Mouse (Mus musculus): Measurements from ENCODE around the gene Zbtb9.
"Not testable (repeated sequence)": the region's sequence is repeated elsewhere in the genome, so short reads cannot be mapped to it uniquely, and the experiment has no call there.

The Zbtb9 gene

DNA sequence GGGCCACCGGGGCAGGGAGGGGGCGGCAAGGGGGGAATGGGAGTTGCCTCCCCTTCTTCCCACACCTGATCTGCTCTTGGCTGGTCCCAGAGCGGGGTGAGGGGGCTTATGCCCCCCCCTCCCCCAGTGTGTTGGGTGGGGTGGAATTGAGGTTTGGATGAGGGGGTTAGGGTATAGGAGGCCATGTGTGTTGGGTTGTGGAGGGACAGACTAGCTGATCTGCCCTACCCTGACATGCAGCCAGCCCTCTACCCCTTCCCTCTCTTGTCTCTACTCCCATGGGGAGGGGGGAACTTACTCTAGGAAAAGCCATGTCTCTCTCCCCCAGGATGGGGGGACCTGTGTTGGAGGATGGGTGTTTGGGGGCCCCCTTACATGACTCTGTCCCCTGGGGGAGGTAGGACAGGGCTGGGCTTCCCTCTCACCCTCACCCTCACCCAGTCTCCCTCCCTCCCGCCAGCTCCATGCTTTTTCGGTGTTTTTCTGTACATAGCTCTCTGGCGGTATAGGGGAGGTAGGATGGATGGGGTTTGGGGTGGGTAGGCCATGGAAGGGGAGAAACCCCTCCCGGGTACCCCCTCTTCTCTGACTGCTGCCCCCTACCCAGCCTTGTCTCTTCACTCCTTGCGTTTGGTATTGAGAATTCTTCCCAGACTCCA, 1.6 kb upstream of the Zbtb9 start:
- DNase-seq (ENCODE audit: low spot score in 2 of 2), result no peak

DNA sequence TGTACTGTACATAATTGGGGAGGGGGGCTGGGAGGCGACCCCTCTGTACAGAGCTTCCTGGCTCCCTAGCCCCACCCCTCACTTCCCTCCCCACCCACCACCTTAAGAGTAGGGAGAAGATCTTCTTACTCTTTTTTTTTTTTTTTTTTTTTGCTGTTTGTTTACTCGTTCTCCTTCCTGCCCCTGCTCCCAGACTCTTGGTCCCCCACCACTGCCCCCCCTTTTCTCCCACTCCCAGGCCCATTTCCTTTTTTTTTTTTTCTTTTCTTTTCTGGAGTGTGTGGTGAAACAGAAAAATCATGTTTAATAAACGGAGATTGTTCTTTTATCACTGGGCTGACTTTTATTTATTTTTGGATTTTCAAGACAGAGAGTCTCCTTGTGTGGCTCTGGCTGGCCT, 860 bp upstream of the Zbtb9 start:
- DNase-seq (ENCODE audit: low spot score in 2 of 2), result no peak

DNA sequence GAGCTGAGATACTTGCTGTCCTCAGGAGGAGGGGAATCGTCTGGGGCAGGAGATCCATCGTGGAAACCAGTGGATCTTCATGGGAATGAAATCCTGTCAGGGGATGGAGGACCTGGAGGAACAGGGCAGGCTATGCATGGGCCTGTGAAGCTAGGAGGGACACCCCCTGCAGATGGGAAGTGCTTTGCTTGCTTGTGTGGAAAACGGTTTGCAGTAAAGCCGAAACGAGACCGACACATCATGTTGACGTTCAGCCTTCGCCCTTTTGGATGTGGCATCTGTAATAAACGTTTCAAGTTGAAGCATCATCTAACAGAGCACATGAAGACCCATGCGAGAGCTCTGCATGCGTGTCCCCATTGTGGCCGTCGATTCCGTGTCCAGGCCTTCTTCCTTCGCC, 1.6 kb downstream of the Zbtb9 start:
- no peak for DNase-seq (ENCODE audit: low spot score in 2 of 2)

DNA sequence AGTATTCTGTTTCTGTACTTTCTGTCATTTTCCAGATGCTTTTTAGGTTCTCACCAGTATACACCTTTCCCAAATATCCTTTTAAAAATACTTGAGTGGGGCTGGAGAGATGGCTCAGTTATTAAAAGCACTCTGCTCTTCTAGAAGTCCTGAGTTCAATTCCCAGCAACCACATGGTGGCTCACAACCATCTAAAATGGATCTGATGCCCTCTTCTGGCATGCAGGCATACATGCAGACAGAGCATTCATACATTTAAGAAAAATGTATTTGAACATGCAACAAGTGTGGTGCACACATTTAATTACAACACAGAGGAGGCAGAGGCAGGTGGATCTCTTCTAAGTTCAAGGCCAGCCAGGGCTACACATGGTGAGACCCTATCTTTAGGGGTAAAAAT, 2.4 kb downstream of the Zbtb9 start:
- DNase-seq (ENCODE audit: low spot score in 2 of 2), result no peak

DNA sequence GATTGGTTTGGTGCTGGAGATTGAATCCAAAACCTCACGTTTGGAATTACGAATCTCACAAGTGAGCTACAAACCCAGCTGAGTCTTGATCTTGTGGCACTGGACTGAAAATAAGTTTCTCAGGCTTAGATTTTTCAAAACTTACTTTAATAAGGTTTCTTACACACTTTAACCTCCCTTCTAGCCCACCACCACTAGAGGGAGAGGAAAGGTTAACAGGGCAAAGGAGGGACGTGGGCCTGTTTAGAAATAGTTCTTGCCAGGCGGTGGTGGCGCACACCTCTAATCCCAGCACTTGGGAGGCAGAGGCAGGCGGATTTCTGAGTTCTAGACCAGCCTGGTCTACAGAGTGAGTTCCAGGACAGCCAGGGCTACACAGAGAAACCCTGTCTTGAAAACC, 4.4 kb downstream of the Zbtb9 start:
- DNase-seq (ENCODE audit: low spot score in 2 of 2), result not testable (repeated sequence)

DNA sequence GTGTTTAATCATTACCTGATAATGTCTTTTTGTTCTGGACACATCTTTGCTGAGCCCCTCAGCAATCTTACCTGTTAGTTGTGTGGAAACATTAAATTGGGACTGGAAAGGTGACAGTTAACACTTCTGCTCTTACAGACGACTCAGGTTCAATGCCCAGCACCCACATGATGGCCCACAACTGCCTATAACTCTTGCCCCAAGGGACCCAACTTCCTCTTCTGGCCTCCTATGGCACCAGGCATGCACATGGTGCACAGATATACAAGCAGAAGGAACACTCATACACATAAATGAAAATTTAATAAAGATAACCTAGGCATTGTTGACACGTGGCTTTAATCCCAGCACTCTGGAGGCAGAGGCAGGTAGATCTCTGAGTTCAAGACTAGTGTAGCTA, 6.5 kb downstream of the Zbtb9 start:
- peak in 1 of 2 experiments; percentile 45 for DNase-seq (ENCODE audit: low spot score in 2 of 2)

DNA sequence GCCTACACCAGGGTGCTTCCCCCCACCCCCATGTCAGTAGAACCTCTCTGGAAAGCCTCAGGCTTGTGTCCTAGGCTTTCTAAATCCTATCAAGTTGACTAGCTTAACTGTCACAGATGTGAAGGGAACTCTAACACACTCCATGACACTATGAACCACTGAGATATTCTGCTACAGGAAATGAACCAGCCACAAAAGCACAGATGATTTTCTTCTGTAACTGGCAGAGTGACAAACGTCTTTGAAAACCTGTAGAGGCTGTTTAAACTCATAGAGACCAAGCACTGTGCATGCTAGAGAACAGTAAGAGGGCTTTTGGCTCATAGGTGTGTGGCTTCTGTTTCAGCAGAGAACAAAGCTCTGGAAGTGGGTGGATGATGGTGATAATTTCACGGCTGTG, 8.1 kb downstream of the Zbtb9 start:
- DNase-seq (ENCODE audit: low spot score in 2 of 2), result no peak

DNA sequence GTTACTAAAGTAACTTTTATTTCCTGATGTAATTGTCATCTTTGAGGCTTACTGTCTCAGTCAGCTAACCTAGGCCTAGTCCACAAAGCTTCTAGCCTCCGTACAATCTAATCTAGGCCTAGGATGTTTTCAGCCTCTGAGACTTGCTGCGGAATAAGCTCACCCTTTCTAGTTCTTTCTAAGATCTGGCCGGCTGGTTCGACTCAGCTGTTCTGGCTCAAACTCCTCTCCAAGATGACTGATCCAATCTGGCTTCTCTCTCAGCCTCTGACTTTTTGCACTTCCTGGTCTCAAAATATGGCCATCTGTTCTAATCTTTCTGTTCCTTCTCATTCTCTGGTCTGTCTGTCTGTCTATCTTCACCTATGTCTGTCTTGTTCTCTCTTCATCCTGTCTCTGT, 10.4 kb downstream of the Zbtb9 start:
- DNase-seq (ENCODE audit: low spot score in 2 of 2), result no peak

DNA sequence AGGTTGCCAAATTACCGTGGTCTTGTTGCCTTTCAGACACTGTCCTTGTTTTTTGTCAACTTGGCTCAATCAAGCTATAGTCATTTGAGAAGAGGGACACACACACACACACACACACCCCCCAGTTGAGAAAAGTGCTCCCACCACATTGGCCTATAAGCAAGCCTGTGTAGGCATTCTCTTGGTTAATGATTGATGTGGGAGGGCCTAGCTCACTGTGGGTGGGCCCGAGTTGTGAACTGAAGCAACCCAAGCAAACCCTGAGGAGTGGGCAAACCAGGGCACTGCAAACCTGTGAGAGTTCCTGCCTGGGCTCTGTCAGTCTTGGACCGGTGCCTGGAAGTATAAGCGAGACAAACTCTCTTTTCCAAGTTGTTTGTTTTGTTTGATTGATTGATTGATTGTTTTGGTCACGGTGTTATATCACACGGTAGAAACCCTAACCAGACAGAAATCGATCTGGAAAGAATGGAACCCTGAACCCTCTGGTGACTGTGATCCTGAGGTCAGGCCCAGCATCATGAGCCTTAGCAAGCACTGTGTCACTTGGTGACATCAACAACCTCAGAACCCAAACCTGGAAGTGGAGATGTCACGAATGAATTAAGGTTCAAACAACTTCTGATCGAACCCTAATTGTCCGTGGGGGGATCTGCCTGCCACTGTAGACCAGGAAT, 12.7 kb downstream of the Zbtb9 start:
- DNase-seq (ENCODE audit: low spot score in 2 of 2), result no peak

DNA sequence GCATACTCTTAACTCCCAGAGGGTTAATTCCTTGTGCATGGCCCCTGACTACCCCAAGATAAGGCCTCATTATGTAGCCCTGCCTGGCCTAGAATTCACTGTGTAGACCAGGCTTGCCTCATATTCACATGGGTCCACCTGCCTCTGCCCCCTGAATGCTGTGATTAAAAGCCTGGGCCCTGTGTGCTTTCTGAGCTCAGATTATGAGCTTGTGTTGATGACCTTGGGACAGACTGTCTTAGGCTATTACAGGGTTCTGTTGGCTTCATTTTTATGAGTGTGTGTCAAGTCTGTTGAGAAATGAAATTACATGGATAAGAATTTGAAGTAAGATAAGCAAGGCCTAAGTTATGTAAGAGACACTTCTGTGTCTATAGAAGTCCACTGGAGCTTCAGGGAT, 17.6 kb downstream of the Zbtb9 start:
- no peak for DNase-seq (ENCODE audit: low spot score in 2 of 2)

DNA sequence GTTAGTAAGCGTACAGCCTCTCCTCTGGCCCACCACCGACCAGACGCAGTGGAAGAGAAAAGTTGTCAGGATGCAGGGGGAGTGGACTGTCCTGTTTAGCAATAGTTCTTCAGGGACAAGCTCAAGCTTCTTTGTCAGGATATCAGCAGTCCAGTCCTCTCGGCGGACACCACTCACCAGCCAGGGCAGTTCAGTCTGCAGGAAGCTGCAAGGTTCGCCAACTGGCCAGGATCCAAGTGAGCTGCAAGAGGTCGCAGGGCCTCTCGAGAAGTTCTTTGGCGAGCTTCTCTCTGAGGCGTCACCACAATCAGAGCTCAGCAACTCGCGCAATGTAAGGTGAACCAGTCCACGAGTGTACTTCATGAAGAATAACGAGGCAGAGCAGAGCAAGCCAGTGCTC, 21.4 kb downstream of the Zbtb9 start:
- no peak for DNase-seq (ENCODE audit: low spot score in 2 of 2)

DNA sequence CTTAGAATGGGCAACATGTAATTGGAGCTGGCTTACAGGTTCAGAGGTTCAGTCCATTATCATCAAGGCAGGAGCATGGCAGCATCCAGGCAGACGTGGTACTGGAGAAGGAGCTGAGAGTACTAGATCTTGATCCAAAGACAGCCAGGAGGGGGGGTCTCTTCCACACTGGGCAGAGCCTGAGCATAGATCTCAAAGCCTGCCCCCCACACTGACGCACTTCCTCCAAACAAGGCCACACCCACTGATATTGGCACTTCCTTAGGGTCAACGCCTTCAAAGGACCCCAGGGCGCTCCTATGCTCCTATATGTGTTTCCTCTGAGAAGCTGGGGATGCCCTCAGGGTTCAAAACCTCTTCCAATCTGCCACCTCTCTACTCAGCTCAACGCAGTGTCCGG, 22.0 kb downstream of the Zbtb9 start:
- no peak for DNase-seq (ENCODE audit: low spot score in 2 of 2)

DNA sequence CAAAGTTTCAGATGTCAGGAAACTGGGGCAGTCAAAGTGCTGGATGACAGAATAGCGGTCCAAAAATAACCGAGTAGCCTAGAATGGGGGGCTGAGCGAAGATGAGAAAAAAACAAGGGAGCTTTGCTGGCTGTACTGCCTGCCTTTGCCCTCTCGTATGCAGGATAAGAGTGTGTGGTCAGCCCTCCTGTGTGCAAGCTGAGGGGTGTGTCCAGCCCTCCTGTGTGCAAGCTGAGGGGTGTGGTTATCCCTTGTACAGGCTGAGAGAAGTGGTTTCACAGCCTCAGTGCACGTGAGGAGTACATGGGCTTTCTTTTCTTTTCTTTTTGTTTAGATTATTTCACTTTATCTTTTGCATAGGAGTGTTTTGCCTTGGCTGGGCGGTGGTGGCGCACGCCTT, 22.6 kb downstream of the Zbtb9 start:
- DNase-seq (ENCODE audit: low spot score in 2 of 2), result no peak

DNA sequence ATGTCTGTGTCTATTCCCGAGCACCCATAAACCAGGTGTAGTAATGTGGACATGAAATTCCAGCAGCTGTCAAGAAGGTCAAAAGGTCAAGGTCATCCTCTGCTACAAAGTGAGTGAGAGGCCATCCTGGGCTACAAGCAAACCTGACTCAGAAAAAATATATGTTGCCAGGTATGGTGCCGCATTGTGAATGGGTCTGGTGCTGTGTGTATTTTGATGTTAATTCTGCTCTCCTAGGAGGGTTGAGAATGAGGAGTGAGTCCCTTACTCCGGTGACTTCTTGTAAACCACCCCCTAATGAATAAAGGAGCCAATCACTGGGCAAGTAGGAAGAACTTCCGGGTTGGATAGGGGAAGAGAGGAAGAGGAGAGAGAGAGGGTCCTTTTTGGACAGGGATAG, 24.7 kb downstream of the Zbtb9 start:
- DNase-seq (ENCODE audit: low spot score in 2 of 2), result no peak

DNA sequence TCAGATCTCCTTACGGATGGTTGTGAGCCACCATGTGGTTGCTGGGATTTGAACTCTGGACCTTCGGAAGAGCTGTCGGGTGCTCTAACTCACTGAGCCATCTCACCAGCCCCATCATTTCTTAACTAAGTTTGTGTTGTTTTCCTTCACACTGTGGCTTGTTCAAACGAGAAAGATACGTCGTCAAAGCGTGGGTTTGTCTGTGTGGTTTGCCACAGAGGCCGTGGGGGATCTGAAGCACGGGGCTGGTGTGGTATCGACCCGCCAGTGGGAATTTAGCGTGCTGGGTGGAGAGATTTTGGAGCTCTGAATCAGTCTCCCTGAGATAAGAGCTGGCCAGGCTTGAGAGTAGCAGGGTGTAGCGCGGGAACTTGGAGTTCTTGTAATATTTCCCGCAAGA, 25.3 kb downstream of the Zbtb9 start:
- DNase-seq (ENCODE audit: low spot score in 2 of 2), result no peak

DNA sequence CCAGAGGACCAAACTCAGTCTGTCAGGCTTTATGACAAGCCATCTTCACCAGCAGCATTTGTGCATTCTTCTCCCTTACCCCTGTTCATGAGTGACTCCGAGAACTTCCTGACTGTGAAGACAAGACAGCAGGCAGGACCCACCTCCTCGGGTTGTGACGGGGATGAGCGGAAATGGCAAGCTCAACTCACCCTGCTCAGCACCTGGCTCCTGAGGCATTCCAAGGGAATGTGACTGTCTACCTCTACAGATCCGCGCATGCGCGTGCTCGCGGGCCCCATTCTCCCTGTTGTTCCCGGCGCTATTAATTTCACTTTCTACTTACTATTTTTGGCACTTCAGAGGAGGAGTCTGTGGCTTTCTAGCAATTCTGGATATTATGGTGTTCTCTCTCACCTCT, 27.0 kb downstream of the Zbtb9 start:
- no peak for DNase-seq (ENCODE audit: low spot score in 2 of 2)

DNA sequence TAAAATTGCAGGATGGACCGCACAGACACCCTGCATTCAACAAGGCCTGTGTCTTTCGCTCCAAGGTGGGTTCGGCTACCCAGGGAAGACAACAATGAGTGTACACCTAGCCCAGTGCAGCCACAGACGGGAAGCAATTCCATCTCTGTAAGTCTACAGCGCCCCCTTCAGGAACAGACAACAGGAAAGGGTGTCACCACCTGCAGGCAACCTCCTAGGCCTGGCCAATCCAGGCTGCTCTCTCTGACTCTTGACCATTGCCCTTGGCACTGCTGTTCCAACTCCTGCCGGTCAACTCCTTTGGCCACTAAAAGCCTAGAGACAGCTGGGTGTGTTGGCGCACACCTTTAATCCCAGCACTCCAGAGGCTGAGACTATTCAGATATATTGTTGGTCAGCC, 28.2 kb downstream of the Zbtb9 start:
- DNase-seq (ENCODE audit: low spot score in 2 of 2), result peak; percentile 65 to 81

DNA sequence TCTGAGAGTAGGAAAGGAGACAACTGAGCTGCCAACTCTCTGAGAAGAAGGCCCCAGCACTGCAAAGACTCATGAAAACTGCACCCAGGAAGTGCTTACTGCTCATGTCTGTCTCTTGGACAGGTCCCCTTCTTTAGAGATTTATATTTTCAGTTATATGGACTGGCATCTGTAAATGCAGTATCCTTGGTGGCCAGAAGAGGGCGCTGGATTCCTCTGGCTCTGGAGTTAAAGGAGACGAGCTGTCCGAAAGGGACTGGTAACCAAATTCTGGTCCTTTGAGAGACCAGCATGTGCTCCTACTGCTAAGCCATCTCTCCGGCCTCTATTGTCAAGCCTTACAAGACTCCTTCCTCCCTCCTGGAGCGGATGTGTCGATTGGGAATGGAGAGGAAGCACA, 28.9 kb downstream of the Zbtb9 start:
- peak; percentile 40 to 79 for DNase-seq (ENCODE audit: low spot score in 2 of 2)

DNA sequence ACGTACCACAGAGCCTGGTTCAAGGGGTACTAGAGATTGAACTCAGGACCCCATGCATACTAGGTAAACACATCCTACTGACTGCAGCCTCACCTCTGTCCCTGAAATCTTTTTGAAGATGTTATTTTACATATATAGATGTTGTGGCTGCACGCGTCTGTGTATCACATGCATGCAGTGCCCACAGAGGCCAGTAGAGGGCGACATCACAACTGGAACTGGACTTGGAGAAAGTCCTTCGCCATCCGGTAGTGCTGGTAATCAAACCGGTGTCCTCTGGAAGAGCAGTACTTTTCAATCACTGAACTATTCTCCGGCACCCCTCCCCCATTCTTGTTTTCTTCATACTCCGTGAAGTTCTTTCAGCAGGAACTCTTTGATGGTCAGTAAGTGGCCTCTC, 31.5 kb downstream of the Zbtb9 start:
- peak; percentile 70 to 91 for DNase-seq (ENCODE audit: low spot score in 2 of 2)

DNA sequence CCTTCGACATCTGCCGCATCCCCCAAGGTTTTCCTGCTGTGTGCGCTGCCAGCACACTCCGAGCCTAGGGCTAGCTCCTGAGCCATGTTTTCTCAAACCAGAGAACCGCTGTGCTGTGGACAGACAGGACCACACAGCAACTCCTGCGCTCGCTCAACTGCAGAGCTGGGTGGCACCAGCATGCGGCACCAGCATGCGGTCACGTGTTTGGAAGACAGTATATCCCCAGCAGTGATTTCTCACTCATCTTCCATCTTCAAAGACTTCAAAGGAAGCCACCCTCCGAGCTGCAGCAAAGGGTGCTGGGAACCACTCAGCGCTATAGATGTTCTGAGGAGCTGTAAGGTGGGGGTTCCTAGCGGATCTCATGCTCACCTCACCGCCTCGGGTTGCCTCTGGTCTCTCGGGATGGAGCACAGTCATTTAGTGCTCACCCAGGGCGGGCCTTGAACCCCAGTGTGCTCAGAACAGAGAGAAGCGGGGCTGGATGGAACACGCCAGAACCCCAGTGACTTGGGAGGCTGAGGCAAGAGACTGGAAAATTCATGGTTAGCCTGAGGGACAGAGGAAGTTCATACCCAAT, 32.0 kb downstream of the Zbtb9 start:
- DNase-seq (ENCODE audit: low spot score in 2 of 2), result no peak

DNA sequence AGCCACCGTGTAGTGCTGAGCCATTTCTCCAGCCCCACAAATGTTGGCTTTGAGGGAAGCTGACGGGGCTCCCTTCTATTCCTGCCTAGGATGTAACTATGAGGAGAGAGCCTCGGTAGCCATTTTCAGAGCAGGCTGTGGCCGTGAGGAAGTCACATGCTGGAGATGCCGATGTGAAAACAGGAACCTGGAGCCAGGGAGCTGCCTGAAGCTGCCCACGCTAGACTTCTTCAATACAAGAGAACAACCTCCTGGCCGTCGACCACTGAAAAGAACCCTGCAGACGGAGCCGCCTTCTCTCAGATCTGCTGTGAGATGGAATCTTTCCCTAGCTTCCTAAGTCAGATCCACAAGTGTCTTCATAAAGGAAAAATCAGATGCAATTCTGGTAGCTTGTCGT, 32.7 kb downstream of the Zbtb9 start:
- DNase-seq (ENCODE audit: low spot score in 2 of 2), result no peak

DNA sequence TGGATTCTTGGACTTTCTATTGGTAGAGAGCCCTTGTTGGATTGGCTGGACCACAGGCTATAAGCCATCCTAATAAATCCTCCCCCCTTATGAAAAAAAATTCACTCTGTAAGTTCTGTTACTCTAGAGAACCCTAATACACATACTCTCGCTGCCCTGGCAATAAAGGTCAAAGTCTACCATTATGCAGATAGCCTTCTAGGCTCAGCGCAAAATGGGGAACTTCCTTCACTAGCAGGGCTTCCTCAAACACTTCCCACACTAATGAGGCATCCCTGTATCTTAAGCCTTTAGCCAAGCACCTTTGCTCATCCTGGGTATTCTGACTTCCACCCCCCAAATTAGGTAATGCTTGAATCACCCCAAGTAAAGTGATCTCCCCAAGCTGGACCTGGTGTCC, 35.3 kb downstream of the Zbtb9 start:
- DNase-seq (ENCODE audit: low spot score in 2 of 2), result no peak

DNA sequence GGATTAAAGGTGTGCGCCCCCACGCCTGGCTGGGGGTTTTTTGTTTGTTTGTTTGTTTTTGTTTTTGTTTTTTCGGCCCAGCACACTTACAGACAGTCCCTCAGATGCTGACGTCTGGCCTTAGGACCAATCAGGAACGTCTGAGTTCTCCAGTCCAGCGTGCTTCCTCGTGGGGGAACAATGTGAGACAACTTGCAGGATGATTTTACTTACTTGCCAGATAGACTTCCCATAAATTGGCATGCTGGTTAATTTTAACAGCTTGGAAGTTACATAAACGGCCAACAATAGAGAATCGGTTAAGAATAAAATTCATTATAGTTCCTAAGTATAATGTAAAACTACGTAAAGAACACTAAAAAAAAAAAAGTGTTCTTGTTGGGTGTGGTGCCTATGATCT, 38.2 kb downstream of the Zbtb9 start:
- no peak for DNase-seq (ENCODE audit: low spot score in 2 of 2)
